Mouse (Mus musculus): ENCODE data around the gene Ube2v1.

The Ube2v1 gene

GRCm38 (mm10) chr2:167562101-167562500, 69.8 kb downstream of the Ube2v1 start:
- no peak for DNase-seq (ENCODE audit: low spot score in 2 of 2)

GRCm38 (mm10) chr2:167559413-167559812, 72.5 kb downstream of the Ube2v1 start:
- DNase-seq (ENCODE audit: low spot score in 2 of 2) = no peak

Measured in thymus, postnatal 10 days (tissue).